Mouse (Mus musculus): ENCODE measurements around the gene Gm20388. TPM values are rescaled to one million over a fixed set of nuclear protein-coding genes. Genes with fewer than 3 reads are reported as not detected.

The Gm20388 gene
- polyA plus RNA-seq, 2 experiments = 8.5 TPM; not detected in 1

DNA sequence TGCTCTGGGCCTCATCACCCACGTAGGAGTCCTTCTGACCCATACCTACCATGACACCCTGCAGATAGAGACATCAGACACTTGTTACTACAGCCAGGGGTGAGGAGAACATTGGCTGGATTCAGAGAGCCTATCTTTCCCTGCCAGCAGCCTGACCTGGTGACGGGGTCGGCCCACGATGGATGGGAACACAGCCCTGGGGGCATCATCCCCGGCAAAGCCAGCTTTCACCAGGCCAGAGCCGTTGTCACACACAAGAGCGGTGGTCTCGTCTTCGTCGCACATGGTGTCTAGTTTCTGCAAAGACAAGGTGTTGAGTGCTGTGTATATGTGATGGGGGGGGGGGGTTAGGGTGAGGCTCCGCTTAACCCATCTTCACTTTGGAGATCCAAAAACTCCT is 3982.8 kb downstream of the Gm20388 start:
- Histone ChIP-seq H3K9ac (replicated peaks) (no peak overlapping the region), H3K4me2 (ENCODE audit: low read depth) (no peak overlapping the region), H3K36me3 (replicated peaks; ENCODE audit: control insufficient read depth, insufficient read depth, low read depth) (no peaks in the 10 kb centered on the region), H3K9me3 (ENCODE audit: control insufficient read depth, low read length) (no peaks in the 10 kb centered on the region), H3K27me3 (ENCODE audit: control insufficient read depth, insufficient read depth, low read length) (peaks cover 55% of the 10 kb centered on the region), H3K4me1 (replicated peaks; ENCODE audit: control insufficient read depth in 2 of 2, insufficient read depth in 2 of 2, low read length in 1 of 2) (no peaks in the 10 kb centered on the region), H3K27ac (no peak overlapping the region), H3K4me3 (ENCODE audit: insufficient read depth in 1 of 2, low read depth in 2 of 2, low read length in 2 of 2) (no peak overlapping the region)
- TF ChIP-seq CTCF (IDR thresholded peaks at IDR 0.05; ENCODE audit: low read depth) (no peak), EP300 (IDR thresholded peaks at IDR 0.05; ENCODE audit: low read depth) (no peak)
- ATAC-seq (ENCODE audit: insufficient read depth) (no peak), DNase-seq (ENCODE audit: low read depth in 3 of 3, low spot score in 3 of 3) (no peak)
- 62% methylated on average over 11 of the region's 11 CpGs for WGBS (ENCODE audit: insufficient replicate concordance)

DNA sequence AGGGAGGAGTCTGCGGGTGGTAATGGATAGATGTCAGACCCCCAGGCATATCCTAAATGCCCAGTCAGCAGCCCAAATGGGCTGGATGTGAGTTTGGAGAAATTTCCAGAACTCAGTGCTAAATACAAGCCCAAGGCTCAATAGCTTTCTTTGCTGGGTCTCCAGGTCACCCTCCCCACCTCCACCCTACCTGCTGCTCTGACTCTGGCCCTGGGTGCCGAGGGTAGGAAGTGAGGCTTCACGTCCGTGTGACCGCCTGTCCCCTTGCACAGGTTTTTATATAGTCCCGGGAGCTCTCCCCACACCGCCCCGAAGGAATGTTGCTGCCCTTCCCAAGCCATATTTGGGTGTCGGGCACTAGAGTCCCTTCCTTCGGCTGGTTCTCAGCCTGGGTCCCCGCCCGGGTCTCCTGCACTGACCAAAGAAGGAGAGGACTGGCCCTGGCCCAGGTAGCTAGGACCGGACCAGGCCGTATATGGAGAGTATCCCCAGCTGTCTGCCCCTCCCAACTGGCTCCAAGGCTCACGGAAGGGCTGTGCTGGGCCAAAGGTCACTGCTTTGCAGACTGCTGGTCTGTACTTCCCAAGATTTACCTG is 3984.0 kb downstream of the Gm20388 start, which contains the start of gene Acta1:
Gene Acta1, minus strand, starts transcription at position 250 of the 596 bp plus-strand sequence.
- no peak for DNase-seq (ENCODE audit: low read depth in 3 of 3, low spot score in 3 of 3)
- Histone ChIP-seq H3K4me3 (ENCODE audit: insufficient read depth in 1 of 2, low read depth in 2 of 2, low read length in 2 of 2) (no peak within 1 kb of the TSS), H3K9ac (replicated peaks) (no peak within 1 kb of the TSS), H3K4me2 (ENCODE audit: low read depth) (no peak within 1 kb of the TSS), H3K27me3 (ENCODE audit: control insufficient read depth, insufficient read depth, low read length) (peaks cover 55% of the 10 kb centered on the region), H3K36me3 (replicated peaks; ENCODE audit: control insufficient read depth, insufficient read depth, low read depth) (peaks cover 7% of the 10 kb centered on the region), H3K4me1 (replicated peaks; ENCODE audit: control insufficient read depth in 2 of 2, insufficient read depth in 2 of 2, low read length in 1 of 2) (no peaks in the 10 kb centered on the region), H3K9me3 (ENCODE audit: control insufficient read depth, low read length) (no peaks in the 10 kb centered on the region), H3K27ac (no peak within 1 kb of the TSS)
- no peak for TF ChIP-seq CTCF (IDR thresholded peaks at IDR 0.05; ENCODE audit: low read depth)
- no peak for TF ChIP-seq EP300 (IDR thresholded peaks at IDR 0.05; ENCODE audit: low read depth)
- ATAC-seq (ENCODE audit: insufficient read depth) = no peak
- 29% methylated on average over 15 of the region's 15 CpGs for WGBS (ENCODE audit: insufficient replicate concordance)

DNA sequence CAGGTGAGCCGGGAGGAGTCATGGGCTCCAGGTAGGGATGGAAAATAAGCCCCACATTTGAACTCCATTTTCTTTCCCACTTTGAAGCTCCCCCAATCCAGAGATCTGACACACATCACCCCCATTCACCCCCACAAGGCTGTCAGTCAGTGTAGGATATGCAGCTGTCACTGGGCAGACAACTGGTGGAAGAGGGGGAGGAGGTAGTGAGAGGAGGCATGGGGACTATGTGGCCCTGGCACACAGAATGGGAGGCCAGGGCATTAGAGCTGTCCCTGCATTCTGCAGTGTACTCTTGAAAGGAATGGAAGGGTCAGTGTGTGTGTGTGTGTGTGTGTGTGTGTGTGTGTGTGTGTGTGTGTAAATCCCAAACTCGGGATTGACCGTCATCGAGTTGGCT is 3984.6 kb downstream of the Gm20388 start:
- peaks cover 52% of the 10 kb centered on the region for H3K27me3 ChIP-seq (ENCODE audit: control insufficient read depth, insufficient read depth, low read length)
- peaks cover 12% of the 10 kb centered on the region for H3K36me3 ChIP-seq (replicated peaks; ENCODE audit: control insufficient read depth, insufficient read depth, low read depth)
- DNase-seq (ENCODE audit: low read depth in 3 of 3, low spot score in 3 of 3) (no peak), ATAC-seq (ENCODE audit: insufficient read depth) (no peak)
- 65% methylated on average over 4 of the region's 4 CpGs for WGBS (ENCODE audit: insufficient replicate concordance)
- H3K27ac ChIP-seq = no peak overlapping the region
- H3K9me3 ChIP-seq (ENCODE audit: control insufficient read depth, low read length) = no peaks in the 10 kb centered on the region
- TF ChIP-seq CTCF (IDR thresholded peaks at IDR 0.05; ENCODE audit: low read depth) (no peak), EP300 (IDR thresholded peaks at IDR 0.05; ENCODE audit: low read depth) (no peak)
- H3K4me2 ChIP-seq (ENCODE audit: low read depth) = no peak overlapping the region
- no peak overlapping the region for H3K4me3 ChIP-seq (ENCODE audit: insufficient read depth in 1 of 2, low read depth in 2 of 2, low read length in 2 of 2)
- H3K4me1 ChIP-seq (replicated peaks; ENCODE audit: control insufficient read depth in 2 of 2, insufficient read depth in 2 of 2, low read length in 1 of 2) = no peaks in the 10 kb centered on the region
- no peak overlapping the region for H3K9ac ChIP-seq (replicated peaks)

DNA sequence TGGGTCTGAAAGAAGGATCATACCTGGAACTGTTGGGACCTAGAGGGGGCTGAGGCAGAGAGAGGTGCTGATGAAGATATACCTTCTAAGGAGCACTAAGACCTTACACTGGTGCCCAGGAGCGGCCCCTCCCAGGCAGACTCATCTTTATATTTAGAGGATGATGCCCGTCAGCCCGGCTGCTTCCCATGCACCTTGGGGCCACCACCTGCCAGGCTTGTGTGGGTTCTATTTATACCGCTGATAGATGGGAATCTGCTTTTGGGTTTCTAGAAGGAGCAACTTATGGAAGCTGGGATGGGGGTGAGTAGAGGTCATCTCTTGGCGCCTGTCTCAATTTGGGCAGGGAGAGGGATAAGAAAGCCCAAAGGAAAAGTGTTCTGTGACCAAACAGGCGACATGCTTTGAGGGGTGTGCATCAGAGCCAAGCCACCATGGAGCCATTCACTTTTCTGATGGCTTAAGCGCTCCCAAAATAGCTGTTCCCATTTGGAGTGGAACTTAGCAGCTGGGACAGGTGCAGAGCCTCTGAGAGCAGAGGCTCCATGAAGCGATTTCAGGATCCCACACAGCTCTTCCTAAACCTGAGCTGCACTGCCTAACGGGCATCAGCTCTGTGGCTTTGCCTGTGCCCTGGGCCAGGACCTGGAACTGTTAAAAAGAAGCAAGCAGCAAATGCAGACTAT is 3985.2 kb downstream of the Gm20388 start:
- Histone ChIP-seq H3K27me3 (ENCODE audit: control insufficient read depth, insufficient read depth, low read length) (peaks cover 46% of the 10 kb centered on the region), H3K4me2 (ENCODE audit: low read depth) (no peak overlapping the region)
- 61% methylated on average over 9 of the region's 9 CpGs for WGBS (ENCODE audit: insufficient replicate concordance)

DNA sequence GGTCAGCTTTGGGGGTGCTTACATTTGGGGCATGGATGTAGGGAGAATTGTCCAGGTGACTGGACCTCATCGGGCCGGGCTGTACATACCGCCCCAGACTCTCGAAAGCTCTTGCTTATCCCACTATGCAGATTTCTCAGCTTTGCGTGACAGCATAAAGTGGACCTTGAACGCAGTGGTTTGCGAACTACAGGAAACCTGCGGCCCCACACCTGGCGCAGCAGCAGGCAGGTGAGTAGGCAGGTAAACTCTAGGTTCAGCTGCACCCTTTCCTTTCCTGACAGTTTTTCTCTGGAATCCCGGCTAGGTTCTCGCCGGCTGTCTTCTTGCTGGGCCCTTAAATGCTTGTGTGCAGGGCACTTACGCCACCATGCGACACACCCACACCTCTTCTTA is 3985.7 kb downstream of the Gm20388 start:
- H3K4me1 ChIP-seq (replicated peaks; ENCODE audit: control insufficient read depth in 2 of 2, insufficient read depth in 2 of 2, low read length in 1 of 2) = no peaks in the 10 kb centered on the region
- peaks cover 41% of the 10 kb centered on the region for H3K27me3 ChIP-seq (ENCODE audit: control insufficient read depth, insufficient read depth, low read length)

More for the DNA sequence above, 3985.2 kb downstream of the Gm20388 start:
- Histone ChIP-seq H3K9me3 (ENCODE audit: control insufficient read depth, low read length) (no peaks in the 10 kb centered on the region), H3K4me1 (replicated peaks; ENCODE audit: control insufficient read depth in 2 of 2, insufficient read depth in 2 of 2, low read length in 1 of 2) (no peaks in the 10 kb centered on the region), H3K4me3 (ENCODE audit: insufficient read depth in 1 of 2, low read depth in 2 of 2, low read length in 2 of 2) (no peak overlapping the region), H3K9ac (replicated peaks) (no peak overlapping the region), H3K36me3 (replicated peaks; ENCODE audit: control insufficient read depth, insufficient read depth, low read depth) (peaks cover 17% of the 10 kb centered on the region), H3K27ac (no peak overlapping the region)
- no peak for DNase-seq (ENCODE audit: low read depth in 3 of 3, low spot score in 3 of 3)
- TF ChIP-seq EP300 (IDR thresholded peaks at IDR 0.05; ENCODE audit: low read depth) (no peak), CTCF (IDR thresholded peaks at IDR 0.05; ENCODE audit: low read depth) (no peak)
- no peak for ATAC-seq (ENCODE audit: insufficient read depth)

More for the DNA sequence above, 3985.7 kb downstream of the Gm20388 start:
- DNase-seq (ENCODE audit: low read depth in 3 of 3, low spot score in 3 of 3) (no peak), ATAC-seq (ENCODE audit: insufficient read depth) (no peak)
- Histone ChIP-seq H3K27ac (no peak overlapping the region), H3K9ac (replicated peaks) (no peak overlapping the region), H3K36me3 (replicated peaks; ENCODE audit: control insufficient read depth, insufficient read depth, low read depth) (peaks cover 23% of the 10 kb centered on the region), H3K9me3 (ENCODE audit: control insufficient read depth, low read length) (no peaks in the 10 kb centered on the region), H3K4me3 (ENCODE audit: insufficient read depth in 1 of 2, low read depth in 2 of 2, low read length in 2 of 2) (no peak overlapping the region), H3K4me2 (ENCODE audit: low read depth) (no peak overlapping the region)
- 62% methylated on average over 14 of the region's 14 CpGs for WGBS (ENCODE audit: insufficient replicate concordance)
- TF ChIP-seq EP300 (IDR thresholded peaks at IDR 0.05; ENCODE audit: low read depth) (no peak), CTCF (IDR thresholded peaks at IDR 0.05; ENCODE audit: low read depth) (no peak)

Data from liver, embryonic 14.5 days (tissue).